Mouse (Mus musculus): ENCODE data around the gene Grn. TPM values are rescaled to one million over a fixed set of nuclear protein-coding genes. Genes with fewer than 3 reads are reported as not detected.
"Not testable (repeated sequence)": the region's sequence is repeated elsewhere in the genome, so short reads cannot be mapped to it uniquely, and the experiment has no call there.

The Grn gene
- polyA plus RNA-seq, 1 experiment, result 21.1 TPM

DNA sequence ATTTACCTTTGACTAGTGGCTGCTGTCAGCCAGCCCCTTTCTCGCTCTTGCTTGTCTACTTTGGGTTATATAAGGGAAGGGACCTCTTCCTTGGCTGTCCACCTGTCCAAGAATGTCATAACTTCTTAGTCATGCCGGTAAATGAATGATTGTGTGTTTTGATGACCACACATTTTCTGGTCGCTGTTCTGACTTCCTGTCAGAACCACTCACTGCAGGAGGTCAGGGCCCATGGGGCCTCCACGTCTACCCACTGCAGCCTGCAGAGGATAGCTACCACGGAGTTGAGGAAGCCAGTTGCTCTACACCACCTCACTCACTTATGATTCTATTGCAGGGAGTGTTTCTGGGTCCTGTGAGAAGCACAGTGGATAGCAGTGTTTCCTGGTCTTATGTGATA lies 44.0 kb upstream of the Grn start:
- TF ChIP-seq POLR2A (IDR thresholded peaks at IDR 0.05; ENCODE audit: control insufficient read depth, low read depth, low read length) (no peak), CTCF (IDR thresholded peaks at IDR 0.05; ENCODE audit: control insufficient read depth, insufficient read depth, insufficient replicate concordance, low read depth, low read length) (no peak)
- Histone ChIP-seq H3K27ac (ENCODE audit: control insufficient read depth, insufficient read depth, low read depth, low read length) (no peak overlapping the region), H3K27me3 (ENCODE audit: control insufficient read depth, insufficient read depth, low read length) (no peaks in the 10 kb centered on the region), H3K36me3 (ENCODE audit: control insufficient read depth, insufficient read depth, low read length) (no peaks in the 10 kb centered on the region), H3K4me1 (ENCODE audit: control insufficient read depth, insufficient read depth, low read length) (no peaks in the 10 kb centered on the region), H3K4me3 (ENCODE audit: control insufficient read depth, low read depth, low read length) (no peak overlapping the region)

- not testable (repeated sequence) for H3K27ac ChIP-seq (ENCODE audit: control insufficient read depth, insufficient read depth, low read depth, low read length); H3K4me3 ChIP-seq (ENCODE audit: control insufficient read depth, low read depth, low read length); H3K27me3 ChIP-seq (ENCODE audit: control insufficient read depth, insufficient read depth, low read length); H3K36me3 ChIP-seq (ENCODE audit: control insufficient read depth, insufficient read depth, low read length)
- H3K4me1 ChIP-seq (ENCODE audit: control insufficient read depth, insufficient read depth, low read length), result peaks cover 14% of the 10 kb centered on the region
Measured at GRCm38 (mm10) chr11:102389436-102389835, 40.7 kb upstream of the Grn start.

DNA sequence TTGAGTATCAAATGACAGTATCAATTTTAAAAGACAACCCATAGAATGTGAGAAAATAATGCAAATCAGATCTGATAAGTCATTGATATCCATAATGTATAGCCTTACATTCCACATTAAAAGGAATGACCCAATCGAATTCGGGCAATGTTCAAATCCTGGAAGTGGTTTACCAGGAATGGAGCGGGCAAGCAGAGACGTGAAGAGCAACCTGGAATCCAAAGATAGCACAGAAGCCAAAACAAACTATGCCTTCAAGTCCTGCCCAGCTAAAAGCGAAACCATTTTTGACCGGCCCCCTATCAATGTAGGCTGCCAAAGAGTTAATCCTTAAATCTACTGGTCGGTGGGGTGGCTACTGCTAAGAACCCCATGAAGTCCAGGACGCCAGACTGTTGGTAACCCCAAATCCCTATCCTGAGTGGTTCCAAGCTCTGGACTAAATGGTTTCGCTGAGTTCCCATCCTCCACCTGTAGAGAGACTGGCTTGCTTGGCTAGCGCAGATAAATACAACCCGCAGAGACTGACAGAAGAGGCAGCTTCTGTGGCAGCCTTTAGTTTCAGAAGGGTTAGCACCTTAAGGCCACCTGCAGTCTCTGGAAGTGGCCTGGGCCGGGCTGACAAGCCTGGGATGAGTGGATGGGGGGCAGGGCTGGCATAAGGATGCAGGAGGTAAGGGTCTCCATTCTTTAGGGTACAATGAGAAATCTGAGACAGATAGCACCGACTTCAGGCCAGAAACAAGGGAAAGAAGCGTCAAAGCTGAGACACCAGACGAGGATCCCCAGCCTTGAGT lies 37.5 kb upstream of the Grn start:
- Histone ChIP-seq H3K27ac (ENCODE audit: control insufficient read depth, insufficient read depth, low read depth, low read length) (no peak overlapping the region), H3K27me3 (ENCODE audit: control insufficient read depth, insufficient read depth, low read length) (no peaks in the 10 kb centered on the region), H3K4me1 (ENCODE audit: control insufficient read depth, insufficient read depth, low read length) (peaks cover 15% of the 10 kb centered on the region), H3K36me3 (ENCODE audit: control insufficient read depth, insufficient read depth, low read length) (no peaks in the 10 kb centered on the region), H3K4me3 (ENCODE audit: control insufficient read depth, low read depth, low read length) (peak overlapping the region; percentile 72)
- TF ChIP-seq CTCF (IDR thresholded peaks at IDR 0.05; ENCODE audit: control insufficient read depth, insufficient read depth, insufficient replicate concordance, low read depth, low read length), result no peak

GRCm38 (mm10) chr11:102393238-102393634 lies 36.9 kb upstream of the Grn start, which contains the start of gene Rundc3a:
TSS of gene Rundc3a (plus strand) at chr11:102393403.
- TF ChIP-seq CTCF (IDR thresholded peaks at IDR 0.05; ENCODE audit: control insufficient read depth, insufficient read depth, insufficient replicate concordance, low read depth, low read length) (no peak), POLR2A (IDR thresholded peaks at IDR 0.05; ENCODE audit: control insufficient read depth, low read depth, low read length) (no peak)

DNA sequence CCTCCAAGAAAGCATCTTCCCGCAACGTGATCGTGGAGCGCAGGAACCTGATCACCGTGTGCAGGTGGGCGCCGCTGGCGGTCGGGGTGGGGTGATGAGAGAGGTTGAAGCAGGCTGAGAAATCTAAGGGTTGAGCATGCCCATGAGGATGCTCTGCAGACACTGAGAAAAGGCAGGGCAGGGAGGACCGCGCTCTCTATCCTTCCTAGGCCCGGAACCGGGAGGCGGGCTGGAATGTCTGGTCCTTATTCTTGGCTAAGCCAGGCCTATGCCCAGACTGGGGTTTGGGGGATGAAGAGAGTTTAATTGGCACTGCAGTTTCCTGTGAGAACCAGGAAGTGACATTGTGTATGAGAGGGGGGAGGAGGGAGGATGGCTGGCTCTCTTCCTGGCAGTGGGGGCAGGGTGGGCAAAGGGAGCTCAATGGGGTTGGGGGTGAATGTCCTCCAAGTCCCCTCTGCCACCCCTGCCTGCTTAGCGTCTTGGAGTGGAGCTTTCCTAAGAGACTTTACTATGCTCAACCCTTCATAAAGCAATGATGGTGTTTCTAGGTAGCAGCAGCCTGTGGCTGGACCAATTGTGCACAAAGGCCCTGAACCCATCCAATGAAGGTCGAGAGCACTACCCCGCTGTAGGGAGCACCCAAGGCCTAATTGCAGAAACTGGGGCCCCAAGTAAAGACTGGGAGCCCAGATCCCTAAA lies 36.2 kb upstream of the Grn start:
- H3K4me3 ChIP-seq (ENCODE audit: control insufficient read depth, low read depth, low read length), result peak overlapping the region; percentile 72
- H3K27me3 ChIP-seq (ENCODE audit: control insufficient read depth, insufficient read depth, low read length), result no peaks in the 10 kb centered on the region
- no peak for TF ChIP-seq CTCF (IDR thresholded peaks at IDR 0.05; ENCODE audit: control insufficient read depth, insufficient read depth, insufficient replicate concordance, low read depth, low read length)
- TF ChIP-seq POLR2A (IDR thresholded peaks at IDR 0.05; ENCODE audit: control insufficient read depth, low read depth, low read length), result no peak; the same call in 1 of the 2 replicates
- no peak overlapping the region for H3K27ac ChIP-seq (ENCODE audit: control insufficient read depth, insufficient read depth, low read depth, low read length)
- H3K36me3 ChIP-seq (ENCODE audit: control insufficient read depth, insufficient read depth, low read length), result no peaks in the 10 kb centered on the region
- H3K4me1 ChIP-seq (ENCODE audit: control insufficient read depth, insufficient read depth, low read length), result peaks cover 17% of the 10 kb centered on the region

More at GRCm38 (mm10) chr11:102393238-102393634, 36.9 kb upstream of the Grn start, which contains the start of gene Rundc3a:
- Histone ChIP-seq H3K27ac (ENCODE audit: control insufficient read depth, insufficient read depth, low read depth, low read length) (no peak within 1 kb of the TSS), H3K4me3 (ENCODE audit: control insufficient read depth, low read depth, low read length) (peak within 1 kb of the TSS; percentile 72), H3K27me3 (ENCODE audit: control insufficient read depth, insufficient read depth, low read length) (no peaks in the 10 kb centered on the region), H3K4me1 (ENCODE audit: control insufficient read depth, insufficient read depth, low read length) (peaks cover 17% of the 10 kb centered on the region), H3K36me3 (ENCODE audit: control insufficient read depth, insufficient read depth, low read length) (no peaks in the 10 kb centered on the region)

- Histone ChIP-seq H3K27me3 (ENCODE audit: control insufficient read depth, insufficient read depth, low read length) (no peaks in the 10 kb centered on the region), H3K27ac (ENCODE audit: control insufficient read depth, insufficient read depth, low read depth, low read length) (no peak overlapping the region), H3K4me1 (ENCODE audit: control insufficient read depth, insufficient read depth, low read length) (peaks cover 22% of the 10 kb centered on the region)
Measured at GRCm38 (mm10) chr11:102394421-102395124, 35.5 kb upstream of the Grn start.

GRCm38 (mm10) chr11:102395250-102395649 lies 34.9 kb upstream of the Grn start:
- no peaks in the 10 kb centered on the region for H3K36me3 ChIP-seq (ENCODE audit: control insufficient read depth, insufficient read depth, low read length)
- TF ChIP-seq POLR2A (IDR thresholded peaks at IDR 0.05; ENCODE audit: control insufficient read depth, low read depth, low read length) (no peak), CTCF (IDR thresholded peaks at IDR 0.05; ENCODE audit: control insufficient read depth, insufficient read depth, insufficient replicate concordance, low read depth, low read length) (no peak)
- H3K4me1 ChIP-seq (ENCODE audit: control insufficient read depth, insufficient read depth, low read length), result peaks cover 26% of the 10 kb centered on the region
- no peaks in the 10 kb centered on the region for H3K27me3 ChIP-seq (ENCODE audit: control insufficient read depth, insufficient read depth, low read length)
- no peak overlapping the region for H3K4me3 ChIP-seq (ENCODE audit: control insufficient read depth, low read depth, low read length)
- no peak overlapping the region for H3K27ac ChIP-seq (ENCODE audit: control insufficient read depth, insufficient read depth, low read depth, low read length)

More at GRCm38 (mm10) chr11:102394421-102395124, 35.5 kb upstream of the Grn start:
- Histone ChIP-seq H3K36me3 (ENCODE audit: control insufficient read depth, insufficient read depth, low read length) (no peaks in the 10 kb centered on the region), H3K4me3 (ENCODE audit: control insufficient read depth, low read depth, low read length) (no peak overlapping the region)
- no peak for TF ChIP-seq POLR2A (IDR thresholded peaks at IDR 0.05; ENCODE audit: control insufficient read depth, low read depth, low read length)
- TF ChIP-seq CTCF (IDR thresholded peaks at IDR 0.05; ENCODE audit: control insufficient read depth, insufficient read depth, insufficient replicate concordance, low read depth, low read length), result no peak
